Mouse (Mus musculus) heart, embryonic 16.5 days (tissue): ENCODE measurements around the gene Elmsan1. TPM values are rescaled to one million over a fixed set of nuclear protein-coding genes. Genes with fewer than 3 reads are reported as not detected.

Experiments used
- ATAC-seq: fragments of 200-750 bp; cut with Nextera tagmentation; replicated peaks from 2 replicates; pipeline ENCODE4 v1.8.0; 2017; ENCODE audit warnings: moderate number of reproducible peaks; ENCODE audit not compliant: insufficient read depth, low FRiP score; ENCODE audit errors: extremely low read depth
- H3K27ac ChIP-seq: fragments of 300-500 bp; sonication (generic); 2 replicates; pipeline ENCODE4 v1.5.1; 2014; ENCODE audit warnings: mild to moderate bottlenecking, low read length, control low read depth, moderate library complexity
- H3K27me3 ChIP-seq: fragments of 300-500 bp; sonication (generic); 2 replicates; pipeline ENCODE4 v1.6.1; 2014; ENCODE audit warnings: low read length, mixed read lengths; ENCODE audit not compliant: control insufficient read depth, insufficient read depth
- H3K36me3 ChIP-seq: fragments of 300-500 bp; sonication (generic); 2 replicates; pipeline ENCODE4 v1.6.1; 2014; ENCODE audit not compliant: control insufficient read depth, insufficient read depth
- H3K4me1 ChIP-seq: fragments of 300-500 bp; sonication (generic); 2 replicates; pipeline ENCODE4 v1.6.1; 2014; ENCODE audit warnings: low read length, mixed read lengths; ENCODE audit not compliant: control insufficient read depth, insufficient read depth
- H3K4me2 ChIP-seq: fragments of 300-500 bp; sonication (generic); 2 replicates; pipeline ENCODE4 v1.6.1; 2014; ENCODE audit warnings: low read depth, mild to moderate bottlenecking, control low read depth, low read length
- H3K4me3 ChIP-seq: fragments of 300-500 bp; sonication (generic); 2 replicates; pipeline ENCODE4 v1.5.1; 2014; ENCODE audit warnings: mild to moderate bottlenecking, control low read depth, low read length
- H3K9ac ChIP-seq: fragments of 300-500 bp; sonication (generic); 2 replicates; pipeline ENCODE4 v1.6.1; 2014; ENCODE audit warnings: low read length, control low read depth
- H3K9me3 ChIP-seq: fragments of 300-500 bp; sonication (generic); replicated peaks from 2 replicates; pipeline ENCODE4 v1.6.1; 2016; ENCODE audit warnings: low read length; ENCODE audit not compliant: control insufficient read depth
- WGBS: fragments of 180-500 bp; shearing (Covaris S2); extraction: QIAGEN DNeasy Blood & Tissue Kit; methylation state at CpG from one replicate; pipeline ENCODE4 v1.1.7; 2014; 5-methylcytosine and 5-hydroxymethylcytosine counted together
- polyA plus RNA-seq: library from polyadenylated mRNA; unstranded; fragments of >200 nt; fragmentation: Nextera tagmentation; extraction: Ambion mirVana; gene quantifications from 2 replicates; pipeline ENCODE4 v1.2.1, GENCODE M21; 2015

Elmsan1 gene
- polyA plus RNA-seq, 1 experiment from 2014 or later = 7.1 TPM

- Histone ChIP-seq H3K27ac (no peak overlapping the region), H3K4me3 (no peak overlapping the region), H3K36me3 (no peaks in the 10 kb centered on the region), H3K4me2 (no peak overlapping the region), H3K9ac (no peak overlapping the region), H3K27me3 (no peaks in the 10 kb centered on the region), H3K9me3 (no peaks in the 10 kb centered on the region), H3K4me1 (peaks cover 52% of the 10 kb centered on the region)
- 88% methylated on average over 4 of the region's 4 CpGs for WGBS
- no peak for ATAC-seq
Observed at GRCm38 (mm10) chr12:84201222-84201621, 17.5 kb downstream of the Elmsan1 start.

- Histone ChIP-seq H3K9me3 (no peaks in the 10 kb centered on the region), H3K4me1 (peaks cover 44% of the 10 kb centered on the region), H3K36me3 (no peaks in the 10 kb centered on the region), H3K4me2 (no peak overlapping the region), H3K27me3 (no peaks in the 10 kb centered on the region), H3K27ac (no peak overlapping the region), H3K4me3 (no peak overlapping the region), H3K9ac (0 out of 2 replicates have a peak overlapping the region, but pooled peaks have one; percentile 13)
- WGBS = 71% methylated on average over 10 of the region's 10 CpGs
- no peak for ATAC-seq
Observed at GRCm38 (mm10) chr12:84198880-84199279, 19.8 kb downstream of the Elmsan1 start.

GRCm38 (mm10) chr12:84198076-84198679, 20.5 kb downstream of the Elmsan1 start:
- 75% methylated on average over 8 of the region's 8 CpGs for WGBS
- Histone ChIP-seq H3K27ac (no peak overlapping the region), H3K9ac (no peak overlapping the region)

GRCm38 (mm10) chr12:84195195-84195594, 23.5 kb downstream of the Elmsan1 start:
- Histone ChIP-seq H3K4me3 (no peak overlapping the region), H3K4me1 (peaks cover 44% of the 10 kb centered on the region), H3K27ac (no peak overlapping the region), H3K4me2 (no peak overlapping the region), H3K27me3 (no peaks in the 10 kb centered on the region), H3K9ac (no peak overlapping the region), H3K36me3 (no peaks in the 10 kb centered on the region), H3K9me3 (no peaks in the 10 kb centered on the region)
- ATAC-seq = no peak
- WGBS = 59% methylated on average over 6 of the region's 6 CpGs

More at GRCm38 (mm10) chr12:84198076-84198679, 20.5 kb downstream of the Elmsan1 start:
- Histone ChIP-seq H3K4me1 (peaks cover 38% of the 10 kb centered on the region), H3K36me3 (no peaks in the 10 kb centered on the region), H3K4me2 (no peak overlapping the region), H3K9me3 (no peaks in the 10 kb centered on the region), H3K4me3 (no peak overlapping the region), H3K27me3 (no peaks in the 10 kb centered on the region)
- no peak for ATAC-seq

- Histone ChIP-seq H3K4me1 (peaks cover 50% of the 10 kb centered on the region), H3K27me3 (no peaks in the 10 kb centered on the region), H3K4me3 (peak overlapping the region; percentile 80), H3K4me2 (peak overlapping the region; percentile 90), H3K9me3 (no peaks in the 10 kb centered on the region), H3K27ac (peak overlapping the region; percentile 93), H3K9ac (peak overlapping the region; percentile 61), H3K36me3 (no peaks in the 10 kb centered on the region)
- no peak for ATAC-seq
- WGBS = 4% methylated on average over 13 of the region's 13 CpGs
Observed at GRCm38 (mm10) chr12:84194400-84195109, 24.1 kb downstream of the Elmsan1 start.

- WGBS = under 1% methylated on average over 47 of the region's 49 CpGs
- H3K27ac ChIP-seq = peak overlapping the region; percentile 93
- no peaks in the 10 kb centered on the region for H3K9me3 ChIP-seq
- H3K4me2 ChIP-seq = peak overlapping the region; percentile 90
- peak; percentile 84 for ATAC-seq
- H3K36me3 ChIP-seq = no peaks in the 10 kb centered on the region
- peak overlapping the region; percentile 80 for H3K4me3 ChIP-seq
- no peaks in the 10 kb centered on the region for H3K27me3 ChIP-seq
- peaks cover 56% of the 10 kb centered on the region for H3K4me1 ChIP-seq
- H3K9ac ChIP-seq = peak overlapping the region; percentile 93
Observed at GRCm38 (mm10) chr12:84193642-84194399, 24.9 kb downstream of the Elmsan1 start.

- H3K27ac ChIP-seq = peak overlapping the region; percentile 93
- H3K9me3 ChIP-seq = no peaks in the 10 kb centered on the region
- peak overlapping the region; percentile 93 for H3K9ac ChIP-seq
- no peaks in the 10 kb centered on the region for H3K27me3 ChIP-seq
- peak overlapping the region; percentile 90 for H3K4me2 ChIP-seq
- under 1% methylated on average over 92 of the region's 102 CpGs for WGBS
- peak overlapping the region; percentile 80 for H3K4me3 ChIP-seq
- ATAC-seq = peak; percentile 14; the same call in 1 of the 2 replicates
- no peaks in the 10 kb centered on the region for H3K36me3 ChIP-seq
- peaks cover 64% of the 10 kb centered on the region for H3K4me1 ChIP-seq
Observed at GRCm38 (mm10) chr12:84192741-84193641, 25.7 kb downstream of the Elmsan1 start.

- ATAC-seq = no peak
- no peaks in the 10 kb centered on the region for H3K36me3 ChIP-seq
- WGBS = 4% methylated on average over 13 of the region's 13 CpGs
- peak overlapping the region; percentile 80 for H3K4me3 ChIP-seq
- no peaks in the 10 kb centered on the region for H3K27me3 ChIP-seq
- peak overlapping the region; percentile 90 for H3K4me2 ChIP-seq
- H3K9me3 ChIP-seq = no peaks in the 10 kb centered on the region
- H3K4me1 ChIP-seq = peaks cover 69% of the 10 kb centered on the region
- peak overlapping the region; percentile 93; the same call in 1 of the 2 replicates for H3K27ac ChIP-seq
- peak overlapping the region; percentile 93 for H3K9ac ChIP-seq
Observed at GRCm38 (mm10) chr12:84192280-84192679, 26.4 kb downstream of the Elmsan1 start.
